Mouse (Mus musculus) hindbrain, postnatal 0 days (tissue): ENCODE results near the gene Med27. TPM values are rescaled to one million over a fixed set of nuclear protein-coding genes. Genes with fewer than 3 reads are reported as not detected.

Experiments used
- ATAC-seq: fragments of 200-750 bp; cut with Nextera tagmentation; 2 replicates; pipeline ENCODE4 v1.8.0; 2017; ENCODE audit warnings: mild to moderate bottlenecking, moderate TSS enrichment, moderate library complexity
- DNase-seq: peaks from one replicate; pipeline ENCODE4 v3.0.0-alpha.2; 2015; ENCODE audit warnings: low spot score
- H3K27ac ChIP-seq: fragments of 300-500 bp; sonication (generic); 2 replicates; pipeline ENCODE4 v1.5.1; 2014; ENCODE audit warnings: mild to moderate bottlenecking
- H3K27me3 ChIP-seq: fragments of 300-500 bp; sonication (generic); 2 replicates; pipeline ENCODE4 v1.6.1; 2014; ENCODE audit warnings: low read length, mixed read lengths; ENCODE audit not compliant: insufficient read depth
- H3K36me3 ChIP-seq: fragments of 300-500 bp; sonication (generic); 2 replicates; pipeline ENCODE4 v1.6.1; 2014; ENCODE audit warnings: low read length, mixed read lengths; ENCODE audit not compliant: insufficient read depth
- H3K4me1 ChIP-seq: fragments of 300-500 bp; sonication (generic); 2 replicates; pipeline ENCODE4 v1.6.1; 2014; ENCODE audit warnings: antibody characterized with exemption, low read length, mixed read lengths; ENCODE audit not compliant: insufficient read depth
- H3K4me2 ChIP-seq: fragments of 300-500 bp; sonication (generic); 2 replicates; pipeline ENCODE4 v1.6.1; 2014; ENCODE audit warnings: low read depth, mild to moderate bottlenecking, low read length, moderate library complexity, mixed read lengths
- H3K4me3 ChIP-seq: fragments of 300-500 bp; sonication (generic); 2 replicates; pipeline ENCODE4 v1.5.1; 2014; ENCODE audit warnings: low read length
- H3K9ac ChIP-seq: fragments of 300-500 bp; sonication (generic); replicated peaks from 2 replicates; pipeline ENCODE4 v1.6.1; 2014; ENCODE audit warnings: mild to moderate bottlenecking, low read length, moderate library complexity, mixed read lengths
- H3K9me3 ChIP-seq: fragments of 300-500 bp; sonication (generic); 2 replicates; pipeline ENCODE4 v1.6.1; 2016; ENCODE audit warnings: low read length, mixed read lengths
- CTCF ChIP-seq: IDR thresholded peaks from 2 replicates; pipeline ENCODE4 v1.5.1; 2016; ENCODE audit warnings: antibody characterized with exemption, control low read depth, low read depth
- WGBS: fragments of 180-500 bp; shearing (Covaris S2); extraction: QIAGEN DNeasy Blood & Tissue Kit; methylation state at CpG from one replicate; pipeline ENCODE4 v1.1.7; 2014; 5-methylcytosine and 5-hydroxymethylcytosine counted together
- polyA plus RNA-seq: library from polyadenylated mRNA; unstranded; fragments of >200 nt; fragmentation: Nextera tagmentation; extraction: Ambion mirVana; gene quantifications from 2 replicates; pipeline ENCODE4 v1.2.1, GENCODE M21; 2015
- total RNA-seq: library from RNA; depleted of rRNA; stranded (reverse); fragments of >200 nt; gene quantifications from 2 replicates; pipeline ENCODE4 v1.2.3, GENCODE M21; 2014

Gene Med27
- total and polyA plus RNA-seq, 2 experiments from 2014 or later, result 58.8 to 70.3 TPM

DNA sequence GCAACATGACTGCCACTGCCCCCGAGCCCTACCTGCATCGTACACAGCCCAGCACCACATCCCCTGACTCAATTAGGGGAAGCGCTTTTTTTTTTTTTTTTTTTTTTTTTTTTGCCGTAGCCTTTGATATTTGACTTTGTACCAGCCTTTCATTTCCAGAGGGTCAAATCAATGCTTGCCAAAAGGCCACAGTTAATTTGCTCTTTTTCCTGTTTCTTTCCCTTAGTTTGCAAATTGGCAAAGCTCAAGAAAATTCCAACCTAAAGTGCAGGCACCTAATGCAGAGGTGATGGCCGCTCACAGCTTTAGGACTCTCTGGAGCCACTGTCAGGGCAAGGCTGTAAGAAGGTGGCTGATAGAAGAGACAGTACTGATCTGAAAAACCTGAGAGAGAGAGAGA lies 186.3 kb downstream of the Med27 start:
- no peaks in the 10 kb centered on the region for H3K9me3 ChIP-seq
- H3K9ac ChIP-seq, result no peak overlapping the region
- no peaks in the 10 kb centered on the region for H3K36me3 ChIP-seq
- no peak overlapping the region for H3K27ac ChIP-seq
- no peak overlapping the region for H3K4me2 ChIP-seq
- H3K4me1 ChIP-seq, result no peaks in the 10 kb centered on the region
- no peak for TF ChIP-seq CTCF
- no peak for ATAC-seq
- no peak for DNase-seq
- no peak overlapping the region for H3K4me3 ChIP-seq
- 83% methylated on average over 5 of the region's 5 CpGs for WGBS
- no peaks in the 10 kb centered on the region for H3K27me3 ChIP-seq

DNA sequence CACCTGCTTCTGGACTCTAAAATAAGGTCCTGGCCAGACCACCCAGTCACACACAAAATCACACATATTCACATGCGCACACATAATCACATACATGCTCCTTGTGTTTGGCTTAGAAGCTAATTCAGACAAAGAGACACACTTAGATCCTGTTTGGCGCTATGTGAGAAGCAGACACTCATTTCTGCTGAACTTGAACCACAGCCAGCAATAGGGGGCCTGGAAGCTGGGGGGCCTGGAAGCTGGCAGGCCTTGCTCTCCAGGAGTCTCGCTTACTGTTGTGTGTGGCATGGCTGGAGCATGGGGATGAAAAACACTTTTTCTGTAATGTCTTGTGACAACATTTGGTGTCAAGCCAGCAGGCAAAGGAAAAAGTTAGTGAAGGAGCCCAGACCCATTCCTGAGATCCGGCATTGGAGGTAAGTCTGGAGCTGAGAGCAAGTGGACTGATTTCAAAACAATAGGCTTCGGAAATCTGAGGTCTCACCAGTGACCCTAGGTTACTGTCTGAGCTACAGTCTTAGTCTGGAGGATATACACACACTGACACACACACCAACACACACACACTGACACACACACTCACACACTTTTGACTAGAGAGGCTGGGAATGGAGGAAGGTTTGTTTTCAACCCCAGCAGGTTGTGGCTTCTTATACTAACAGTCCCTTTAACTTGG lies 189.1 kb downstream of the Med27 start:
- no peaks in the 10 kb centered on the region for H3K36me3 ChIP-seq
- H3K9ac ChIP-seq, result no peak overlapping the region
- no peaks in the 10 kb centered on the region for H3K9me3 ChIP-seq
- H3K4me3 ChIP-seq, result no peak overlapping the region
- DNase-seq (no peak), ATAC-seq (no peak)
- no peaks in the 10 kb centered on the region for H3K4me1 ChIP-seq
- H3K27me3 ChIP-seq, result no peaks in the 10 kb centered on the region
- WGBS, result 53% methylated on average over 5 of the region's 5 CpGs
- no peak overlapping the region for H3K4me2 ChIP-seq
- no peak overlapping the region for H3K27ac ChIP-seq
- no peak for TF ChIP-seq CTCF

DNA sequence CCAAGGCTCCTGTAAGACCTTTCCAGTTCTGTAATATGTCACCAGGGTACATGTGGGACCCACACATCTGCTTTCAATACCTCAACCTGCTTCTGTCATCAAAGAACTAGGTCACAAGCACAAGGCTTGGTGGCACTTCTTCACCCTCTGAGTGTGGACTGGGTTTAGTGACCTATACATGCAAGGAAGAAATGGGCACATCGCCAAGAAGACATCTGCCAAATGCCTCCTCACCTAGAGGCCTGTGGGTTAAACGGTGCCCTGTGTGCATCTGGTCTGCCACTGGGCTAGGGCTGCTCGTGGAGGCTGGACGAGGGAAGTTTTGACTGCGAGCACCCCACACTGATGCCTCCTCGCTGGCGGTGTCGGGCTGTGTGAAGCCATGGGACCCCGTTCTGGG lies 189.9 kb downstream of the Med27 start:
- Histone ChIP-seq H3K27me3 (no peaks in the 10 kb centered on the region), H3K4me3 (no peak overlapping the region), H3K4me2 (no peak overlapping the region), H3K4me1 (no peaks in the 10 kb centered on the region), H3K9ac (no peak overlapping the region), H3K27ac (no peak overlapping the region), H3K9me3 (no peaks in the 10 kb centered on the region), H3K36me3 (no peaks in the 10 kb centered on the region)
- DNase-seq (no peak), ATAC-seq (0 out of 2 replicates have a peak, but pooled peaks have one; percentile 15)
- no peak for TF ChIP-seq CTCF
- 70% methylated on average over 9 of the region's 9 CpGs for whole genome bisulfite sequencing

DNA sequence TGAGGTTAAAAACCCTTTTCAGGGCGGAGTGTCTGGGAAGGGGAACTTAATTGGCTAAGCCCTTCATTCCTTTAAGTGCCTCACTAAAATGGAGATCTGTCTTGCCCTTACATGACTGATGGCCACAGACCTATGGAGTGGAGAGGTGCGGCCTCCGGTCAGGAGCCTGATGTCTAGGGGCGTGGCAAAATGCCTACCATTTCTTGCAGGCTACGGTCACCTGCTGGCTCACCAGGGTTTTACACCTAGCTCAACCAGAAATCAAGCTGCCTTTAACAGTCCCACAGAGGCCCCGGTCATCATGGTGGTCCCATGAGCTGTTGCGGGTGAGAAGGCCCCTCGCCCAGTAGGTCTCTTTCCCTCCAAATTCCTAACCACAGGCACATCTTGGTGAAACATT lies 190.7 kb downstream of the Med27 start:
- no peaks in the 10 kb centered on the region for H3K9me3 ChIP-seq
- no peak for ATAC-seq
- no peak overlapping the region for H3K4me2 ChIP-seq
- no peaks in the 10 kb centered on the region for H3K27me3 ChIP-seq
- H3K36me3 ChIP-seq, result no peaks in the 10 kb centered on the region
- H3K9ac ChIP-seq, result no peak overlapping the region
- no peak for DNase-seq
- no peak overlapping the region for H3K27ac ChIP-seq
- peak; percentile 32 for TF ChIP-seq CTCF
- H3K4me3 ChIP-seq, result no peak overlapping the region
- WGBS, result 78% methylated on average over 8 of the region's 8 CpGs
- no peaks in the 10 kb centered on the region for H3K4me1 ChIP-seq

DNA sequence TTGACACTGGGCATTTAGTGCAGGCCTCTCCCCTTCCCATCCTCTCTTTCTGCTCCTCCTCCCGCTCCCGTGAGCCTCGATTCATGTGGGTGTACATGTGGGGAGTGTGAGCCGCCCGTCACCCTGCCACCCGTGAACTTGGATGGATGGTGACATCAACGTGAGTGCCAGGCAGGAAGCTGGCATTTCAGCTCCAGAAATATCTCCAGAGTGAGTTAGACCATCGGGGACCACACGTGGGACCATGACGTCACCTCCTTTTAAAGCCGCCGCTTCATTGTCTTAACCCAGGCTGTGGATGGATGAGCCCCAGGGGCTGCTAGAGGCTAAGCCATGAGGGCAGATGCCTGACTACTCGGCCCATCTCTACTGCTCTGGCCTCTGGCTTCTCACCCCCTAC lies 195.4 kb downstream of the Med27 start:
- H3K36me3 ChIP-seq, result no peaks in the 10 kb centered on the region
- DNase-seq (peak; percentile 51), ATAC-seq (peak; percentile 77; the same call in 1 of the 2 replicates)
- no peak overlapping the region for H3K27ac ChIP-seq
- no peaks in the 10 kb centered on the region for H3K4me1 ChIP-seq
- H3K9ac ChIP-seq, result no peak overlapping the region
- H3K27me3 ChIP-seq, result no peaks in the 10 kb centered on the region
- no peak overlapping the region for H3K4me2 ChIP-seq
- no peaks in the 10 kb centered on the region for H3K9me3 ChIP-seq
- no peak overlapping the region for H3K4me3 ChIP-seq
- 58% methylated on average over 13 of the region's 13 CpGs for WGBS
- TF ChIP-seq CTCF, result no peak

DNA sequence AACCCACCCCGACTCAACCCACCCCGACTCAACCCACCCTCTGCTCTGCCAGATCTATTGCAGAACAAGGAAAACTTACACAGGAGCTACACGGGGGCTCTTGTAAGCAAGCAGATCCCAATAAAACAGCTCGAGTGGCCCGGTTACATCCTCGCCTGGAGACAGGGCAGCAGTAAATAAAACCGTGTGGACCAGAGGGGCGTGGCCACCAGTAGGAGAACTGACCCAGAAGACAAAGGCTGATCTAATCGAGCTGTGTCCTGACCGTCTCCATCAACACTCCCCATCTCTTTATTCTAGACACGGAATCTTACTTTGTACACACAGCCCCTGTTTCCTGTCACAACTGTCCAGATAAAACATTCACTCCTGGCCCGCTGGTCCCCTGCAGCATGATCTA lies 200.0 kb downstream of the Med27 start:
- TF ChIP-seq CTCF, result no peak
- ATAC-seq, result no peak
- Histone ChIP-seq H3K4me1 (no peaks in the 10 kb centered on the region), H3K9ac (no peak overlapping the region), H3K27ac (no peak overlapping the region), H3K4me3 (no peak overlapping the region), H3K4me2 (no peak overlapping the region), H3K9me3 (no peaks in the 10 kb centered on the region), H3K36me3 (no peaks in the 10 kb centered on the region), H3K27me3 (no peaks in the 10 kb centered on the region)
- DNase-seq, result no peak
- WGBS, result 32% methylated on average over 12 of the region's 12 CpGs

DNA sequence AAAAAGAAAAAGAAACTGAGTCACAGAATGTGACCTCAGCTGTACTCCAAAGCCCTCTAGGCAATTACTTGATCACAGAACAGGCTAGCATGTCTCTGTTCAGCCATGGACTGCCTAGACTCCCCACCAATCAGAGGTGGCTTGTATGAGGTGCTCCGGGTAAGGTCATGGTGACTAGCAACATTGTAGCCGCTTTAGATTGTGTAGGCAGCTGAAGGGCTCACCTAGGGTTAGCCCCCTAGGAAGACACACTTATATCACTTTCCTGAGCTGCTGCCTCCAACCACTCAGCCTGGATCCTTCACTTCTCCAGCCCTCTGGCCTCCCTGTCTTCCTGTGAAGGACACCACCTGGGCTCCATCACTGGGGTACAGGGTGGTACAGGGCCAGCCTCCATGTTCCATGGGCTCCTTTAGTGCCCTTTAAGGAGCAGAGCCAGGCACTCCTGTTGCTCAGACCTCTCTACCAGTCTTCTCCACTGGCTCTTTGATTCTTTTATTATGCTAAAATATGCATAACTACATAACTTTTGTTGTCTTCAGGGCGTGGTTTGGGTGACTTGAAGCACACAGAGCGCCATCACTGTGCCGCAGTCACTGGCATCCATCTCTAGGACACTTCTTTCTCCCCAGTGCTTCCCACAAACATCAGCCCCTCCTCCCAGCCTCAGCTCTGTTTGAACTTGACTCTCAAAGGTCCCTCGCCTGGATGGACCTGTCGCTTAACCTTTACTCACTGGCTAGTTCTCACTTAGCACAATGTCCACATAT lies 205.4 kb downstream of the Med27 start:
- H3K27me3 ChIP-seq, result no peaks in the 10 kb centered on the region
- no peak for DNase-seq
- no peak overlapping the region for H3K4me2 ChIP-seq
- no peaks in the 10 kb centered on the region for H3K36me3 ChIP-seq
- no peak for TF ChIP-seq CTCF
- no peaks in the 10 kb centered on the region for H3K4me1 ChIP-seq
- no peaks in the 10 kb centered on the region for H3K9me3 ChIP-seq
- no peak for ATAC-seq
- H3K4me3 ChIP-seq, result no peak overlapping the region
- no peak overlapping the region for H3K27ac ChIP-seq
- no peak overlapping the region for H3K9ac ChIP-seq
- WGBS, result 64% methylated on average over 7 of the region's 7 CpGs
